Mouse (Mus musculus) spleen, postnatal 14 days (tissue): ENCODE results near the gene Tstd2.

ENCODE experiments used
- DNase-seq, 2 experiments: peaks; one replicate each; pipeline ENCODE4 v3.0.0; 2021 to 2022; ENCODE audit warnings: low spot score in 2 of 2

Tstd2 gene

GRCm38 (mm10) chr4:46119514-46120094, 18.9 kb downstream of the Tstd2 start:
- DNase-seq = no peak

- no peak for DNase-seq
These were observed 21.0 kb downstream of the Tstd2 start for GRCm38 (mm10) chr4:46117536-46117935.

GRCm38 (mm10) chr4:46116544-46117175, 21.8 kb downstream of the Tstd2 start:
- DNase-seq = no peak

- no peak for DNase-seq
These were observed 23.2 kb downstream of the Tstd2 start for GRCm38 (mm10) chr4:46115308-46115707.

GRCm38 (mm10) chr4:46111361-46111760, 27.1 kb downstream of the Tstd2 start:
- DNase-seq = no peak

GRCm38 (mm10) chr4:46110084-46110483, 28.4 kb downstream of the Tstd2 start:
- no peak for DNase-seq

GRCm38 (mm10) chr4:46102078-46102769, 36.3 kb downstream of the Tstd2 start:
- DNase-seq = no peak

GRCm38 (mm10) chr4:46101211-46101711, 37.2 kb downstream of the Tstd2 start:
- DNase-seq = no peak

GRCm38 (mm10) chr4:46100539-46100938, 38.0 kb downstream of the Tstd2 start:
- DNase-seq = no peak

- no peak for DNase-seq
These were observed 39.4 kb downstream of the Tstd2 start for GRCm38 (mm10) chr4:46099132-46099531.

- no peak for DNase-seq
These were observed 40.9 kb downstream of the Tstd2 start for GRCm38 (mm10) chr4:46097591-46097990.

- DNase-seq = no peak
These were observed 41.9 kb downstream of the Tstd2 start for GRCm38 (mm10) chr4:46096546-46096945.

- no peak for DNase-seq
These were observed 42.7 kb downstream of the Tstd2 start for GRCm38 (mm10) chr4:46095826-46096159.

GRCm38 (mm10) chr4:46094916-46095825, 43.3 kb downstream of the Tstd2 start:
- no peak for DNase-seq

GRCm38 (mm10) chr4:46092429-46093076, 45.9 kb downstream of the Tstd2 start:
- no peak for DNase-seq

- DNase-seq = no peak
These were observed 48.9 kb downstream of the Tstd2 start for GRCm38 (mm10) chr4:46089524-46090125.

- DNase-seq = no peak
These were observed 50.6 kb downstream of the Tstd2 start for GRCm38 (mm10) chr4:46087852-46088251.

GRCm38 (mm10) chr4:46087427-46087771, 51.1 kb downstream of the Tstd2 start:
- no peak for DNase-seq

- DNase-seq = no peak
These were observed 51.6 kb downstream of the Tstd2 start for GRCm38 (mm10) chr4:46086718-46087426.

GRCm38 (mm10) chr4:46085223-46085811, 53.2 kb downstream of the Tstd2 start:
- no peak for DNase-seq
